Mouse (Mus musculus) limb, embryonic 14.5 days (tissue): ENCODE measurements around the gene Arhgef17. TPM values are rescaled to one million over a fixed set of nuclear protein-coding genes. Genes with fewer than 3 reads are reported as not detected.

Source experiments
- ATAC-seq: fragments of 200-750 bp; cut with Nextera tagmentation; 2 replicates; pipeline ENCODE4 v1.8.0; 2017; ENCODE audit warnings: low read depth, moderate number of reproducible peaks, moderate TSS enrichment; ENCODE audit not compliant: low FRiP score
- DNase-seq: peaks from one replicate; pipeline ENCODE4 v3.0.0-alpha.2; 2015; ENCODE audit warnings: low spot score
- H3K27ac ChIP-seq: fragments of 300-500 bp; sonication (generic); replicated peaks from 2 replicates; pipeline ENCODE4 v1.5.1; 2014; ENCODE audit warnings: low read depth, mild to moderate bottlenecking, low read length, moderate library complexity, mixed read lengths
- H3K27me3 ChIP-seq: fragments of 300-500 bp; sonication (generic); 2 replicates; pipeline ENCODE4 v1.6.1; 2014; ENCODE audit warnings: low read length, mixed read lengths; ENCODE audit not compliant: control insufficient read depth, insufficient read depth
- H3K36me3 ChIP-seq: fragments of 300-500 bp; sonication (generic); 2 replicates; pipeline ENCODE4 v1.6.1; 2014; ENCODE audit warnings: mild to moderate bottlenecking, low read length, moderate library complexity, mixed read lengths; ENCODE audit not compliant: control insufficient read depth, insufficient read depth
- H3K4me1 ChIP-seq: fragments of 300-500 bp; sonication (generic); 2 replicates; pipeline ENCODE4 v1.6.1; 2014; ENCODE audit warnings: antibody characterized with exemption, low read length, mixed read lengths; ENCODE audit not compliant: control insufficient read depth, insufficient read depth
- H3K4me2 ChIP-seq: fragments of 300-500 bp; sonication (generic); replicated peaks from 2 replicates; pipeline ENCODE4 v1.6.1; 2014; ENCODE audit warnings: low read depth, mild to moderate bottlenecking, low read length, moderate library complexity; ENCODE audit not compliant: severe bottlenecking
- H3K4me3 ChIP-seq: fragments of 300-500 bp; sonication (generic); replicated peaks from 2 replicates; pipeline ENCODE4 v1.5.1; 2014; ENCODE audit warnings: low read length
- H3K9ac ChIP-seq: fragments of 300-500 bp; sonication (generic); 2 replicates; pipeline ENCODE4 v1.6.1; 2014; ENCODE audit warnings: mild to moderate bottlenecking, low read depth, low read length, moderate library complexity; ENCODE audit not compliant: severe bottlenecking
- H3K9me3 ChIP-seq: fragments of 300-500 bp; sonication (generic); 2 replicates; pipeline ENCODE4 v1.6.1; 2016; ENCODE audit warnings: low read length; ENCODE audit not compliant: control insufficient read depth
- POLR2A ChIP-seq: fragments of 200-500 bp; IDR thresholded peaks from 2 replicates; pipeline ENCODE4 v1.8.0; 2012; ENCODE audit warnings: inconsistent platforms, mild to moderate bottlenecking, moderate library complexity, borderline replicate concordance; ENCODE audit not compliant: insufficient read depth, insufficient read length; ENCODE audit errors: extremely low read depth
- WGBS: fragments of 180-500 bp; shearing (Covaris S2); extraction: QIAGEN DNeasy Blood & Tissue Kit; methylation state at CpG from one replicate; pipeline ENCODE4 v1.1.7; 2014; 5-methylcytosine and 5-hydroxymethylcytosine counted together
- microRNA-seq: library from miRNA; unstranded; fragments of <30 nt; microRNA quantifications from one replicate; pipeline ENCODE4, GENCODE M21; 2016
- polyA plus RNA-seq, 2 experiments: library from polyadenylated mRNA; depleted of rRNA in 1 of 2; stranded (reverse) in 1 of 2; unstranded in 1 of 2; fragments of >200 nt; fragmentation: Nextera tagmentation in 1 of 2; extraction: Ambion mirVana in 1 of 2; gene quantifications; 2 replicates each; pipeline versions ENCODE4 v1.2.1 to v1.2.3; 2012 to 2014

Arhgef17 gene
- polyA plus RNA-seq, 2 experiments = 15.4 to 42.8 TPM

DNA sequence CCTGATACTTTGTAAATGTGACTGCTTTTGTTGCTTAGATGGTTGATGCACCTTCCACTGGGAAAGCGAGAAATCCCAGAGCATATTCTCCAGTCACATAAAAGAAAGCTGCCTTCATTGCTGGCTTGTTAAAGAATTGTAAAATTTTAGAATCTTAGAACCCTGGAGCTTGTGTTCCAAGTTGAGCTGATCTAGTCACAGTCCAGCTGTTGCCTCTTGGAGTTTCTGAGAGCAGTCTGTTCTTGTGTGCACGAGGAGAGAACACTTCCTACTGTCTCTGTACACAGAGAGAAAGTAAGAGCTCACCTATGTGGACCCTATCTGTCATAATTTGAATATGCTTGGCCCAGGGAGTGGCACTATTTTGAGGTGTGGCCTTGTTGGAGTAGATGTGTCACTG lies 103.4 kb downstream of the Arhgef17 start:
- no peak for ATAC-seq
- Histone ChIP-seq H3K27me3 (no peaks in the 10 kb centered on the region), H3K27ac (no peak overlapping the region), H3K9me3 (no peaks in the 10 kb centered on the region), H3K9ac (no peak overlapping the region), H3K4me3 (no peak overlapping the region), H3K4me1 (no peaks in the 10 kb centered on the region), H3K4me2 (no peak overlapping the region), H3K36me3 (peaks cover 25% of the 10 kb centered on the region)
- no peak for DNase-seq
- 89% methylated on average over 2 of the region's 2 CpGs for WGBS
- TF ChIP-seq POLR2A = no peak

DNA sequence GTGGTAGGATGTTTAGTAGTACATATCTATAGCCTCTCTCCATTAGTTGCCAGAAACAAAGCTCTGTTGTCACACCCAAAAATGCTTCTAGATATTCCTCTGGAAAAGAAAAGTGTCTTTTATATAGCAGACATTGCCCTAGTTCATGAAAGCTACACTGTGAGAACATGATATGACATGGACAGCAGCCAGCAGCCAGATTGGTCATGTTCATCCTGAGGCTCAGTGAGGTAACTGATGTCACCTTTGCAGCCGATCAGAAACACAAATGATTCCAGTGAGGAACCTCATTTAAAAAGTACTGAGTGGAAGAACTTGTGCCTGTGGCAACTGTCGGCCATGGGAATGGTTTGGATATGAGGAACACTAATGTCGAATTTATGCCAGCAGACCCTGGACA lies 107.2 kb downstream of the Arhgef17 start:
- ATAC-seq (no peak), DNase-seq (no peak)
- Histone ChIP-seq H3K9ac (no peak overlapping the region), H3K36me3 (peaks cover 9% of the 10 kb centered on the region), H3K4me3 (no peak overlapping the region), H3K27me3 (no peaks in the 10 kb centered on the region), H3K4me2 (no peak overlapping the region), H3K27ac (no peak overlapping the region), H3K4me1 (no peaks in the 10 kb centered on the region), H3K9me3 (no peaks in the 10 kb centered on the region)
- 96% methylated on average over 3 of the region's 3 CpGs for WGBS
- no peak for TF ChIP-seq POLR2A

Small RNA genes within 50 kb of the gene (microRNA-seq; reads per million reads assigned to microRNA genes)
- gene Mir3102 = 80.3 reads per million, percentile 43 among the genes with 10 or more reads in this experiment

Other genes with a start within 250 kb of the Arhgef17 start
- 56.5 and 114 TPM in 2 replicates for gene Fam168a, start 225.5 kb downstream of the Arhgef17 start, polyA plus RNA-seq (2012; rRNA removed)
- gene Fam168a, start 225.5 kb downstream of the Arhgef17 start, polyA plus RNA-seq (2014; fragmentation: Nextera tagmentation; extraction: Ambion mirVana) = 49.9 and 52.5 TPM in 2 replicates
- 8.5 and 9.8 TPM in 2 replicates for gene Relt, start 68.7 kb downstream of the Arhgef17 start, polyA plus RNA-seq (2012; rRNA removed)
- 3.0 and 3.2 TPM in 2 replicates for gene Relt, start 68.7 kb downstream of the Arhgef17 start, polyA plus RNA-seq (2014; fragmentation: Nextera tagmentation; extraction: Ambion mirVana)
- gene P2ry6, start 42.5 kb upstream of the Arhgef17 start, polyA plus RNA-seq (2012; rRNA removed) = 5.3 and 8.5 TPM in 2 replicates
- gene P2ry6, start 42.5 kb upstream of the Arhgef17 start, polyA plus RNA-seq (2014; fragmentation: Nextera tagmentation; extraction: Ambion mirVana) = 5.9 and 6.5 TPM in 2 replicates
- gene P2ry2, start 80.8 kb upstream of the Arhgef17 start, polyA plus RNA-seq (2012; rRNA removed) = 2.0 and 2.1 TPM in 2 replicates
- 2.2 and 3.2 TPM in 2 replicates for gene P2ry2, start 80.8 kb upstream of the Arhgef17 start, polyA plus RNA-seq (2014; fragmentation: Nextera tagmentation; extraction: Ambion mirVana)
- gene Fchsd2, start 160.8 kb upstream of the Arhgef17 start, polyA plus RNA-seq (2012; rRNA removed) = 21.9 and 22.0 TPM in 2 replicates
- gene Fchsd2, start 160.8 kb upstream of the Arhgef17 start, polyA plus RNA-seq (2014; fragmentation: Nextera tagmentation; extraction: Ambion mirVana) = 19.9 and 24.5 TPM in 2 replicates